Mouse (Mus musculus) effector memory CD4-positive, alpha-beta T cell, adult 7 months (primary cell): ENCODE results near the gene Iars. TPM values are rescaled to one million over a fixed set of nuclear protein-coding genes. Genes with fewer than 3 reads are reported as not detected.

Source experiments
- polyA plus RNA-seq: library from polyadenylated mRNA; unstranded; fragments of 100-300 nt; shearing (Covaris generic); gene quantifications from one replicate; pipeline ENCODE4 v1.2.1, GENCODE M21; 2017

Iars gene
- polyA plus RNA-seq: 39.3 TPM

DNA sequence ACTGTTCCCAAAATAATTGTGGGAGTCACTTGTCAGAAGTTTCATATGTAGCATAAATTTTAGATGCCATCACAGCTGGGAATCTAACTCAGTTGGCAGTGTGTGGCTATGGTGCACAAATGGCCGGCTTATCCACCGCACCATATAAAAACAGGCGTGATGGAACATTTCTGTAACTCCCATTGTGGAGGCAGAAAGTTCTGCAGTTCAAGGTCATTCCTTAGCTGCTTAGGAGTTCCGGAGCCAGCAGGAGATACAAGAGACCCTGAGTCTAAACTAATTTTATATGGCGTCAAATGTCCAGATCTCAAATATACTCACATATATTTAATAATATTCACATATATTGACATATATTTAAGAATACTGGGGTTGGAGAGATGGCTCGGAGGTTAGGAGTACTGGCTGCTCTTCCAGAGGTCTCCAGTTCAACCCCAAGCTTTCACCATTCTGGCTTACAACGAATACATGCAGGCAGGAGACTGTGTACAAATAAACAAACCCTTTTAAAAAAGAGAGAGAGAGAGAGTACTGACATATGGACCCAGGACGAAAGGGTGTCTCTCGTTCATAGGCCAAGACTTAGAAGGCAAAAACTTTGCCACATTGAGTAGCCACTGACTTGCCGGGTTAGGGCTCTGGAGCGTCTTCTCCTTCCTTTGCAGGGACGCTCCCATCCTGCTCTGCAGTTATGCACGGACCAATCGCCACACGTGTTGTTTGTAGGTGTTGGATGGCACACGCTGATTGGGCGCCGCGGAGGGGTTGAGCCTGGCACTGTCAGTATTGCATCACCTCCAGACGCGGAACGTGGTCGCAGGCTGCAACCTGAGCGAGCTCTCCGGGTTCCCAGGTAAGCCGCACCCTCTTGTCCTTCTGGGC is at the start of gene Iars:
Gene Iars, plus strand, starts transcription at position 750 of the 882 bp plus-strand sequence.

GRCm38 (mm10) chr13:49652481-49653179 is 29.3 kb upstream of the Iars start, which contains the start of the genes Cenpp and Nol8:
TSS of gene Cenpp (minus strand) at chr13:49652785.
TSS of gene Nol8 (plus strand) at chr13:49653078.

Other genes starting within 250 kb of the Iars start
- 2.8 TPM for gene Tes3-ps, start 188.8 kb upstream of the Iars start, polyA plus RNA-seq
- 0.13 TPM for gene Ecm2, start 177.3 kb upstream of the Iars start, polyA plus RNA-seq
- not detected for gene Aspn, start 137.7 kb upstream of the Iars start, polyA plus RNA-seq
- 0.33 TPM for gene Omd, start 99.6 kb upstream of the Iars start, polyA plus RNA-seq
- gene Ogn, start 74.1 kb upstream of the Iars start, polyA plus RNA-seq: 0.44 TPM
- 0.91 TPM for gene Cenpp, start 29.3 kb upstream of the Iars start, polyA plus RNA-seq
- 33.9 TPM for gene Nol8, start 29.0 kb upstream of the Iars start, polyA plus RNA-seq
- gene Gm30302, start 116.9 kb downstream of the Iars start, polyA plus RNA-seq: not detected